Mouse (Mus musculus) CH12F3 (cell line): ENCODE results near the gene Olfr106-ps.

Source experiments
- in situ Hi-C: fragments of 300-500 bp; cut with MboI; formaldehyde crosslinking; loops from 2 replicates; pipeline ENCODE4 v1.14.3; 2020; ENCODE audit warnings: low sequenced_read_pairs

The Olfr106-ps gene

DNA sequence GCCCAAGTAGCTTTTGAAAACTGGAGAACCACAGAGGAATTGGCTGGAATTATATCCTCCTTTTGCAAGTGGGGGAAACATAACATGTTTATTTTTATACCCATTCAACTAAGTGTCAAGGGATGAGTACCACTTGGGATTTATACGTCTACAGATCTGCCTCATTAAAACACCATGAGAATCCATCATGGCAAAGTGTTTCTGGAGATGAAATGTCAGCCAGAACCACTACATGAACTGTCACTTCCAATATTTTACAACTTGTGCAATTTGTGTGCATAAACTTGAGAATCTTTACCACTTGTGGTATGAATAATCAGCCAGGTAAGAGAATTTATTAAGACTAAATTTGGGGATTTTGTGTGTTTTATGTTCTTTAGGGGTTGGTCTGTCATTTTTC, at the start of gene Olfr106-ps:
Olfr106-ps (plus strand) TSS at position 301 of the 400 bp plus-strand sequence.
- in situ Hi-C loops: no loop called here

DNA sequence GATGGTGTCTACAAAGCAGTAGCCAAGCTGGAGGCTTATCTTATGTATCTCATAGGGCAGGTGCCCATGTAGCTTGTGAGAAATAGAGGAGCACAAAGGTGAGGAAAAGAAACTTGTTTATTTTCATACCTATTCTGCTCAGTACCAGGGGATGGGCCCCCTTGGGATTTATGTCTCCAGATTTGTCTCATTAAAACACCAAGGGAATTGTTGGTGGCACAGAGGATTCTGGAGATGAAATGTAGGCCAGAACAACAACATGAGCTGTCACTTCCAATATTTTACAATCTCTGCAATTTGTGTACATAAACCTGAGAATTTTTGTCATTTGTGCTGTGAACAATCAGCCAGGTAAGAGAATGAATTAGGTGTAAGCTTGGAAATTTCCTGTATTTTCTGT, 30.9 kb upstream of the Olfr106-ps start, which contains the start of gene Olfr104-ps:
Olfr104-ps (plus strand) TSS at position 301 of the 400 bp plus-strand sequence.
- in situ Hi-C loops: no loop called here

DNA sequence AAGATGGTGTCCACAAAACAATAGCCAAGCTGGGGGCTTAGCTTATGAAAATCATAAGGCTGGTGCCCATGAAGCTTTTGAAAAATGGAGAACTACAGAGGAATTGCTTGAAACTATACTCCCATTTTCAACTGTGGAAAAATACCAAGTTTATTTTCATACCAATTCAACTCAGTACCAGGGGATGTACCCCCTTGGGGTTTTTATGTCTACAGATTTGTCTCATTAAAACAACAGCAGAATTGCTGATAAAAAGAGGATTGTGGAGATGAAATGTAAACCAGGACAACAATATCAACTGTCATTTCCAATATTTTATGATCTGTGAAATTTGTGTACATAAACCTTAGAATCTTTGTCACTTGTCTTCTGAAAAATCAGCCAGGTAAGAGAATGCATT, 11.5 kb upstream of the Olfr106-ps start, which contains the start of gene Olfr105-ps:
Olfr105-ps (plus strand) TSS at position 301 of the 400 bp plus-strand sequence.
- in situ Hi-C loops: no loop called here

DNA sequence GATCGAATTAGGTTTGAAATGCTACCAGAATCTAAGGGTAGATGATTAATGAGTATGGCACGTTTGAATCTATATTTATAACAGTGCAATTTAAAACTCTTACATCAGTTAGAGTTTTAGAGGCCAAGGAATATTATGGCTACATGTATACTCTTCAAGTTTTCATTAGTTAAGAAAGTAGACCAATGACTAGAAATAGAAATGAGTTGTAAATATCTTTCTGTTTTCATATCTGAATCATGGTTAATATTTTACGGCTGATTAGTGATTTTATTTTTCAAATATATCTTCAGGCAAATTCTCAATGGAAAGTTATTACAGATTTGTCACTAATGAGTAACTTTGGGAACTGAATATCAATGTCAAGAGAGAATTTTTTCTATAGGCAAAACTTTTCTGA, 8.7 kb downstream of the Olfr106-ps start, which contains the start of gene Olfr107:
Olfr107 (plus strand) TSS at position 301 of the 400 bp plus-strand sequence.
- in situ Hi-C loops: no loop called here

DNA sequence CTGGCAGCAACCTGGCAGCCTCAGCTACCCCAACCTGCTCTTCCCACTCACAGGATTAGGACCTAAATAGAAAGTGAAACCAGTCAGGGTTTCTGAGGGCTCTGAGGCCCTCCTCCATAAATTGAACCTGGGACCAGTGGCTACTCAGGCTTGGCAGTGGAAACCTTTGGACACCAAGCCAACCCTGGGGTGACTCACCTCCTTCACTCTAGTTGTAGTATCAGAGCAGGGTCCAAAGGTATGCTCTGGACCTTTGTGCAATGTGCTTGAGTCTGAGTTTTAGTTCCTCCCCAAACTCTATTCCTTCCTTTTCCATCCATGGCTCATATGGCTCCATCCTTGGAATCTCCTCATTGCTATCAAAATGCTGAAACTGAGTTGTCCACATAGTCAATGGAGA, 23.2 kb downstream of the Olfr106-ps start:
- in situ Hi-C loops: no loop called here

DNA sequence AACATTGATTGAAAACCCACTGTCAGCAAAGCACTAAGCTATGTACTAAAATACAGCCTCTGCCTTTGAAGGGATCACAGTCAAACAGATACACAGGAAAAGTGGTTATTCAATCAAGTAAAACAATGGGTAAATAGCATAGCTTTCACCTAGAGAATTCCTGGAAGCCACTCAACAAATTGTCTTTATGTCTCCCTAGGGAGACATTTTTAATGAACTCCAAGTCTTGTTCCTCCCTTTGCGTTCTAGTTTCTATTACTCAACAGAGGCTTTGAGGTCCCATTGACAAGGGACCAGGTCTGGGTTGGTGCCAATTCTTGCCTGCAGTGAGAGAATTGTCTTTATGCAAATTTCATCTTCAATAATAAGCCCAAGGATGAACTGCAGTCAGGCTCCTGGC, 55.0 kb downstream of the Olfr106-ps start, which contains the start of gene Olfr108:
Olfr108 (plus strand) TSS at position 301 of the 400 bp plus-strand sequence.
- in situ Hi-C loops: no loop called here
